Mouse (Mus musculus) forebrain, embryonic 15.5 days (tissue): ENCODE measurements at regions not wholly inside any gene's neighbourhood (a gene's known extent, or its start where the extent isn't known, plus 50 kb on each side); places are given as distances from the start of the nearest gene placed in this dataset.

Experiments
- ATAC-seq: fragments of 200-750 bp; cut with Nextera tagmentation; replicated peaks from 2 replicates; pipeline ENCODE4 v1.8.0; 2017; ENCODE audit warnings: mild to moderate bottlenecking, moderate TSS enrichment, moderate library complexity
- H3K27ac ChIP-seq: fragments of 300-500 bp; sonication (generic); replicated peaks from 2 replicates; pipeline ENCODE4 v1.5.1; 2015; ENCODE audit warnings: mild to moderate bottlenecking, inconsistent platforms
- H3K27me3 ChIP-seq: fragments of 300-500 bp; sonication (generic); 2 replicates; pipeline ENCODE4 v1.6.1; 2015; ENCODE audit warnings: inconsistent platforms
- H3K36me3 ChIP-seq: fragments of 300-500 bp; sonication (generic); 2 replicates; pipeline ENCODE4 v1.6.1; 2015; ENCODE audit warnings: mild to moderate bottlenecking, inconsistent platforms
- H3K4me1 ChIP-seq: fragments of 300-500 bp; sonication (generic); 2 replicates; pipeline ENCODE4 v1.6.1; 2015; ENCODE audit warnings: inconsistent platforms
- H3K4me2 ChIP-seq: fragments of 300-500 bp; sonication (generic); replicated peaks from 2 replicates; pipeline ENCODE4 v1.6.1; 2015; ENCODE audit warnings: mild to moderate bottlenecking, inconsistent platforms
- H3K4me3 ChIP-seq: fragments of 300-500 bp; sonication (generic); 2 replicates; pipeline ENCODE4 v1.5.1; 2015; ENCODE audit warnings: mild to moderate bottlenecking, inconsistent platforms
- H3K9ac ChIP-seq: fragments of 300-500 bp; sonication (generic); replicated peaks from 2 replicates; pipeline ENCODE4 v1.6.1; 2015; ENCODE audit warnings: mild to moderate bottlenecking, inconsistent platforms
- H3K9me3 ChIP-seq: fragments of 300-500 bp; sonication (generic); 2 replicates; pipeline ENCODE4 v1.6.1; 2016; ENCODE audit warnings: inconsistent platforms
- WGBS: fragments of 180-500 bp; shearing (Covaris S2); methylation state at CpG from one replicate; pipeline ENCODE4 v1.1.7; 2015; ENCODE audit warnings: mixed read lengths; 5-methylcytosine and 5-hydroxymethylcytosine counted together

- Histone ChIP-seq H3K27ac (no peak overlapping the region), H3K4me2 (no peak overlapping the region), H3K9ac (no peak overlapping the region), H3K4me1 (no peaks in the 10 kb centered on the region), H3K9me3 (no peaks in the 10 kb centered on the region), H3K36me3 (no peaks in the 10 kb centered on the region), H3K27me3 (no peaks in the 10 kb centered on the region), H3K4me3 (no peak overlapping the region)
- 82% methylated on average over 4 of the region's 4 CpGs for WGBS
- ATAC-seq: no peak
Observed at GRCm38 (mm10) chr16:75487915-75488314, 97.9 kb downstream of the Lipi start.

- Histone ChIP-seq H3K4me1 (no peaks in the 10 kb centered on the region), H3K9me3 (no peaks in the 10 kb centered on the region), H3K27ac (0 out of 2 replicates have a peak overlapping the region, but pooled peaks have one; percentile 9), H3K36me3 (no peaks in the 10 kb centered on the region), H3K27me3 (no peaks in the 10 kb centered on the region), H3K4me2 (no peak overlapping the region), H3K9ac (no peak overlapping the region), H3K4me3 (no peak overlapping the region)
- peak; percentile 46; the same call in 1 of the 2 replicates for ATAC-seq
- 69% methylated on average over 5 of the region's 5 CpGs for WGBS
Observed at GRCm38 (mm10) chr16:75483878-75484277, 102.0 kb downstream of the Lipi start.

- WGBS: 82% methylated on average over 6 of the region's 6 CpGs
- no peak overlapping the region for H3K9ac ChIP-seq
- no peak overlapping the region for H3K4me3 ChIP-seq
- H3K36me3 ChIP-seq: no peaks in the 10 kb centered on the region
- H3K27ac ChIP-seq: no peak overlapping the region
- no peak for ATAC-seq
- no peaks in the 10 kb centered on the region for H3K4me1 ChIP-seq
- no peaks in the 10 kb centered on the region for H3K9me3 ChIP-seq
- no peak overlapping the region for H3K4me2 ChIP-seq
- H3K27me3 ChIP-seq: no peaks in the 10 kb centered on the region
Observed at GRCm38 (mm10) chr16:75465420-75465975, 120.4 kb downstream of the Lipi start.

- no peaks in the 10 kb centered on the region for H3K27me3 ChIP-seq
- no peaks in the 10 kb centered on the region for H3K4me1 ChIP-seq
- H3K9me3 ChIP-seq: no peaks in the 10 kb centered on the region
- H3K27ac ChIP-seq: no peak overlapping the region
- no peak overlapping the region for H3K4me2 ChIP-seq
- no peaks in the 10 kb centered on the region for H3K36me3 ChIP-seq
- H3K9ac ChIP-seq: no peak overlapping the region
- ATAC-seq: no peak
- WGBS: 74% methylated on average over 3 of the region's 3 CpGs
- no peak overlapping the region for H3K4me3 ChIP-seq
Observed at GRCm38 (mm10) chr16:75462136-75462535, 123.7 kb downstream of the Lipi start.

- no peak overlapping the region for H3K27ac ChIP-seq
- peak overlapping the region; percentile 55 for H3K4me2 ChIP-seq
- peak; percentile 84 for ATAC-seq
- peak overlapping the region; percentile 38 for H3K4me3 ChIP-seq
- peak overlapping the region; percentile 48 for H3K9ac ChIP-seq
- no peaks in the 10 kb centered on the region for H3K36me3 ChIP-seq
- 2% methylated on average over 14 of the region's 14 CpGs for WGBS
- peaks cover 6% of the 10 kb centered on the region for H3K4me1 ChIP-seq
- no peaks in the 10 kb centered on the region for H3K27me3 ChIP-seq
- H3K9me3 ChIP-seq: no peaks in the 10 kb centered on the region
Observed at GRCm38 (mm10) chr16:75446901-75447514, 138.9 kb downstream of the Lipi start.

- no peaks in the 10 kb centered on the region for H3K27me3 ChIP-seq
Observed at GRCm38 (mm10) chr16:75439296-75439695, 146.6 kb downstream of the Lipi start.

GRCm38 (mm10) chr16:75433227-75433626 lies 152.6 kb downstream of the Lipi start:
- WGBS: 79% methylated on average over 6 of the region's 6 CpGs
- Histone ChIP-seq H3K9me3 (no peaks in the 10 kb centered on the region), H3K4me2 (no peak overlapping the region), H3K36me3 (no peaks in the 10 kb centered on the region), H3K27me3 (no peaks in the 10 kb centered on the region), H3K9ac (no peak overlapping the region), H3K27ac (no peak overlapping the region), H3K4me3 (no peak overlapping the region), H3K4me1 (no peaks in the 10 kb centered on the region)
- ATAC-seq: no peak

More at GRCm38 (mm10) chr16:75439296-75439695, 146.6 kb downstream of the Lipi start:
- Histone ChIP-seq H3K36me3 (no peaks in the 10 kb centered on the region), H3K4me1 (no peaks in the 10 kb centered on the region), H3K9me3 (no peaks in the 10 kb centered on the region), H3K4me2 (no peak overlapping the region), H3K9ac (no peak overlapping the region), H3K4me3 (no peak overlapping the region), H3K27ac (no peak overlapping the region)
- 90% methylated on average over 3 of the region's 3 CpGs for WGBS
- ATAC-seq: no peak

GRCm38 (mm10) chr16:75384526-75385222 lies 201.2 kb downstream of the Lipi start:
- no peak for ATAC-seq

GRCm38 (mm10) chr16:75381191-75381590 lies 204.7 kb downstream of the Lipi start:
- no peak for ATAC-seq
- H3K27me3 ChIP-seq: no peaks in the 10 kb centered on the region
- H3K4me1 ChIP-seq: no peaks in the 10 kb centered on the region
- no peak overlapping the region for H3K9ac ChIP-seq
- no peak overlapping the region for H3K4me2 ChIP-seq
- H3K27ac ChIP-seq: no peak overlapping the region
- no peak overlapping the region for H3K4me3 ChIP-seq
- no peaks in the 10 kb centered on the region for H3K9me3 ChIP-seq
- 51% methylated on average over 1 of the region's 1 CpGs for WGBS
- no peaks in the 10 kb centered on the region for H3K36me3 ChIP-seq

More at GRCm38 (mm10) chr16:75384526-75385222, 201.2 kb downstream of the Lipi start:
- no peak overlapping the region for H3K27ac ChIP-seq
- no peak overlapping the region for H3K4me2 ChIP-seq
- no peak overlapping the region for H3K4me3 ChIP-seq
- no peaks in the 10 kb centered on the region for H3K36me3 ChIP-seq
- WGBS: 71% methylated on average over 6 of the region's 6 CpGs
- no peaks in the 10 kb centered on the region for H3K27me3 ChIP-seq
- no peak overlapping the region for H3K9ac ChIP-seq
- no peaks in the 10 kb centered on the region for H3K4me1 ChIP-seq
- H3K9me3 ChIP-seq: no peaks in the 10 kb centered on the region

- no peaks in the 10 kb centered on the region for H3K9me3 ChIP-seq
- H3K4me3 ChIP-seq: no peak overlapping the region
- peaks cover 7% of the 10 kb centered on the region for H3K4me1 ChIP-seq
- H3K27me3 ChIP-seq: no peaks in the 10 kb centered on the region
- 52% methylated on average over 5 of the region's 5 CpGs for WGBS
- no peak for ATAC-seq
- H3K4me2 ChIP-seq: no peak overlapping the region
- H3K27ac ChIP-seq: no peak overlapping the region
- no peak overlapping the region for H3K9ac ChIP-seq
- no peaks in the 10 kb centered on the region for H3K36me3 ChIP-seq
Observed at GRCm38 (mm10) chr16:75369700-75370099, 216.2 kb downstream of the Lipi start.

- no peak overlapping the region for H3K4me2 ChIP-seq
- H3K4me3 ChIP-seq: no peak overlapping the region
- H3K27me3 ChIP-seq: no peaks in the 10 kb centered on the region
- no peaks in the 10 kb centered on the region for H3K9me3 ChIP-seq
- H3K36me3 ChIP-seq: no peaks in the 10 kb centered on the region
- WGBS: 76% methylated on average over 4 of the region's 4 CpGs
- peaks cover 7% of the 10 kb centered on the region for H3K4me1 ChIP-seq
- no peak overlapping the region for H3K9ac ChIP-seq
- H3K27ac ChIP-seq: no peak overlapping the region
- no peak for ATAC-seq
Observed at GRCm38 (mm10) chr16:75366727-75367126, 219.1 kb downstream of the Lipi start.

- H3K4me2 ChIP-seq: no peak overlapping the region
- no peak overlapping the region for H3K4me3 ChIP-seq
- H3K9me3 ChIP-seq: no peaks in the 10 kb centered on the region
- H3K4me1 ChIP-seq: peaks cover 7% of the 10 kb centered on the region
- no peak overlapping the region for H3K9ac ChIP-seq
- no peaks in the 10 kb centered on the region for H3K27me3 ChIP-seq
- no peak overlapping the region for H3K27ac ChIP-seq
- 18% methylated on average over 8 of the region's 8 CpGs for WGBS
- 0 out of 2 replicates have a peak, but pooled peaks have one; percentile 51 for ATAC-seq
- no peaks in the 10 kb centered on the region for H3K36me3 ChIP-seq
Observed at GRCm38 (mm10) chr16:75365361-75365994, 220.4 kb downstream of the Lipi start.
